Mouse (Mus musculus) CH12F3 (cell line): ENCODE results near the gene Notch1.

Source experiments
- in situ Hi-C: fragments of 300-500 bp; cut with MboI; formaldehyde crosslinking; loops from 2 replicates; pipeline ENCODE4 v1.14.3; 2020; ENCODE audit warnings: low sequenced_read_pairs

Gene Notch1

GRCm38 (mm10) chr2:26458402-26459124 is 57.9 kb downstream of the Notch1 start:
- in situ Hi-C loops: no loop called here

GRCm38 (mm10) chr2:26449121-26450060 is 67.1 kb downstream of the Notch1 start:
- in situ Hi-C loops: loop anchor here (5.0 kb wide), 1 partner anchor 113 kb away; no protein-coding TSS in a partner anchor

- in situ Hi-C loops: no loop called here
Measured at GRCm38 (mm10) chr2:26447451-26447850, 69.0 kb downstream of the Notch1 start.

- in situ Hi-C loops: no loop called here
Measured at GRCm38 (mm10) chr2:26446671-26447070, 69.8 kb downstream of the Notch1 start.

GRCm38 (mm10) chr2:26445666-26446445 is 70.6 kb downstream of the Notch1 start:
- in situ Hi-C loops: no loop called here

GRCm38 (mm10) chr2:26444946-26445665 is 71.4 kb downstream of the Notch1 start, which contains the start of gene Sec16a:
Sec16a (minus strand) TSS chr2:26445216.
- in situ Hi-C loops: no loop called here

- in situ Hi-C loops: no loop called here
Measured at GRCm38 (mm10) chr2:26444368-26444767, 72.1 kb downstream of the Notch1 start.

GRCm38 (mm10) chr2:26443876-26444275 is 72.6 kb downstream of the Notch1 start:
- in situ Hi-C loops: no loop called here

GRCm38 (mm10) chr2:26442843-26443242 is 73.6 kb downstream of the Notch1 start:
- in situ Hi-C loops: no loop called here

GRCm38 (mm10) chr2:26441688-26442087 is 74.8 kb downstream of the Notch1 start:
- in situ Hi-C loops: no loop called here

- in situ Hi-C loops: no loop called here
Measured at GRCm38 (mm10) chr2:26441261-26441660, 75.2 kb downstream of the Notch1 start.

- in situ Hi-C loops: no loop called here
Measured at GRCm38 (mm10) chr2:26439671-26440070, 76.8 kb downstream of the Notch1 start.

- in situ Hi-C loops: no loop called here
Measured at GRCm38 (mm10) chr2:26438373-26438772, 78.1 kb downstream of the Notch1 start.

GRCm38 (mm10) chr2:26437221-26437620 is 79.2 kb downstream of the Notch1 start:
- in situ Hi-C loops: no loop called here

GRCm38 (mm10) chr2:26434791-26435572 is 81.5 kb downstream of the Notch1 start:
- in situ Hi-C loops: no loop called here

GRCm38 (mm10) chr2:26429851-26430250 is 86.6 kb downstream of the Notch1 start:
- in situ Hi-C loops: no loop called here

- in situ Hi-C loops: no loop called here
Measured at GRCm38 (mm10) chr2:26424541-26424940, 91.9 kb downstream of the Notch1 start.

GRCm38 (mm10) chr2:26423086-26423485 is 93.4 kb downstream of the Notch1 start:
- in situ Hi-C loops: no loop called here

GRCm38 (mm10) chr2:26421969-26422368 is 94.5 kb downstream of the Notch1 start:
- in situ Hi-C loops: no loop called here
